Mouse (Mus musculus): ENCODE data around the gene Radil.
A peak's percentile ranks its signal among the peaks of the same experiment; 100 is the strongest.

Radil gene

GRCm38 (mm10) chr5:142537286-142537685 is 13.6 kb downstream of the Radil start:
- no peak for DNase-seq

- DNase-seq, result no peak
Observed at GRCm38 (mm10) chr5:142535388-142535787, 15.5 kb downstream of the Radil start.

GRCm38 (mm10) chr5:142529915-142530314 is 21.0 kb downstream of the Radil start, which contains the start of gene Papolb:
Gene Papolb, minus strand, starts transcription at chr5:142530076.
- no peak for DNase-seq

GRCm38 (mm10) chr5:142524711-142525464 is 26.0 kb downstream of the Radil start:
- DNase-seq, result no peak

GRCm38 (mm10) chr5:142521195-142521866 is 29.6 kb downstream of the Radil start:
- peak; percentile 74 for DNase-seq

- no peak for DNase-seq
Observed at GRCm38 (mm10) chr5:142520360-142520759, 30.5 kb downstream of the Radil start.

GRCm38 (mm10) chr5:142518973-142519372 is 31.9 kb downstream of the Radil start:
- DNase-seq, result peak; percentile 18

GRCm38 (mm10) chr5:142512112-142512511 is 38.8 kb downstream of the Radil start:
- DNase-seq, result no peak

GRCm38 (mm10) chr5:142510061-142510414 is 40.9 kb downstream of the Radil start:
- DNase-seq, result no peak

- DNase-seq, result no peak
Observed at GRCm38 (mm10) chr5:142509141-142510060, 41.5 kb downstream of the Radil start.

- peak; percentile 19 for DNase-seq
Observed at GRCm38 (mm10) chr5:142505695-142506423, 45.0 kb downstream of the Radil start.

- no peak for DNase-seq
Observed at GRCm38 (mm10) chr5:142504175-142504574, 46.7 kb downstream of the Radil start.

- peak; percentile 78 for DNase-seq
Observed at GRCm38 (mm10) chr5:142502414-142502813, 48.5 kb downstream of the Radil start.

- no peak for DNase-seq
Observed at GRCm38 (mm10) chr5:142500918-142501317, 50.0 kb downstream of the Radil start.

GRCm38 (mm10) chr5:142498964-142499363 is 51.9 kb downstream of the Radil start:
- DNase-seq, result peak; percentile 30

- no peak for DNase-seq
Observed at GRCm38 (mm10) chr5:142495321-142496096, 55.4 kb downstream of the Radil start.

- DNase-seq, result no peak
Observed at GRCm38 (mm10) chr5:142493307-142493706, 57.6 kb downstream of the Radil start.

GRCm38 (mm10) chr5:142489955-142490707 is 60.8 kb downstream of the Radil start:
- DNase-seq, result no peak

GRCm38 (mm10) chr5:142486654-142487053 is 64.2 kb downstream of the Radil start:
- DNase-seq, result no peak

- DNase-seq, result no peak
Observed at GRCm38 (mm10) chr5:142483581-142483980, 67.3 kb downstream of the Radil start.

GRCm38 (mm10) chr5:142482512-142482911 is 68.4 kb downstream of the Radil start:
- peak; percentile 57 for DNase-seq

Measured in liver (tissue).